Mouse (Mus musculus) CH12.LX (cell line): ENCODE measurements around the gene Exog.

Experiments
- CHD2 ChIP-seq: IDR thresholded peaks from 2 replicates; pipeline ENCODE4 v1.6.1; 2011; ENCODE audit warnings: low read length, improper control_type of control experiment
- CTCF ChIP-seq, 2 experiments: IDR thresholded peaks in 1 of 2; conservative IDR thresholded peaks in 1 of 2; 2 replicates each; pipeline ENCODE4 v1.5.1; 2011 to 2012; ENCODE audit warnings: low read depth in 2 of 2, low read length in 2 of 2, improper control_type of control experiment in 1 of 2, inconsistent platforms in 1 of 2, mild to moderate bottlenecking in 1 of 2, moderate library complexity in 1 of 2
- ELF1 ChIP-seq: IDR thresholded peaks from 2 replicates; pipeline ENCODE4 v1.6.1; 2014; ENCODE audit warnings: low read depth, mild to moderate bottlenecking, inconsistent platforms, low read length, improper control_type of control experiment
- EP300 ChIP-seq: IDR thresholded peaks from 2 replicates; pipeline ENCODE4 v1.6.1; 2011; ENCODE audit warnings: low read length, improper control_type of control experiment
- MAFK ChIP-seq: IDR thresholded peaks from 2 replicates; pipeline ENCODE4 v1.6.1; 2011; ENCODE audit warnings: low read length, improper control_type of control experiment; ENCODE audit not compliant: insufficient replicate concordance
- MAX ChIP-seq: IDR thresholded peaks from 2 replicates; pipeline ENCODE4 v1.6.1; 2011; ENCODE audit warnings: low read length, improper control_type of control experiment
- MXI1 ChIP-seq: IDR thresholded peaks from 2 replicates; pipeline ENCODE4 v1.6.1; 2011; ENCODE audit warnings: mild to moderate bottlenecking, low read depth, low read length, improper control_type of control experiment
- POLR2A ChIP-seq: IDR thresholded peaks from 2 replicates; pipeline ENCODE4 v1.6.1; 2011; ENCODE audit warnings: low read depth, mild to moderate bottlenecking, improper control_type of control experiment, low read length
- RAD21 ChIP-seq: IDR thresholded peaks from 2 replicates; pipeline ENCODE4 v1.6.1; 2011; ENCODE audit warnings: low read depth, mild to moderate bottlenecking, low read length, improper control_type of control experiment, moderate library complexity
- USF2 ChIP-seq: conservative IDR thresholded peaks from 2 replicates; pipeline ENCODE4 v1.6.1; 2011; ENCODE audit warnings: low read depth, low read length, improper control_type of control experiment
- ZC3H11A ChIP-seq: IDR thresholded peaks from 2 replicates; pipeline ENCODE4 v1.6.1; 2012; ENCODE audit warnings: low read depth, mild to moderate bottlenecking, inconsistent platforms, low read length, improper control_type of control experiment
- ZNF384 ChIP-seq: IDR thresholded peaks from 2 replicates; pipeline ENCODE4 v1.6.1; 2012; ENCODE audit warnings: low read depth, low read length, improper control_type of control experiment, inconsistent platforms

- no peak for TF ChIP-seq USF2
- TF ChIP-seq EP300 = no peak
- no peak for TF ChIP-seq ZC3H11A
- TF ChIP-seq CHD2 = no peak
- TF ChIP-seq RAD21 = no peak
- TF ChIP-seq CTCF (conservative IDR thresholded peaks at IDR 0.05 in 1 of 2, IDR thresholded peaks at IDR 0.05 in 1 of 2; ENCODE audit: low read depth in 2 of 2, low read length in 2 of 2) = no peak
- no peak for TF ChIP-seq MXI1
- no peak for TF ChIP-seq ZNF384
- TF ChIP-seq MAFK = no peak
- no peak for TF ChIP-seq MAX
- TF ChIP-seq POLR2A = no peak
- TF ChIP-seq ELF1 = no peak
Measured at GRCm38 (mm10) chr9:119484868-119485267, 40.1 kb downstream of the Exog start.
